Mouse (Mus musculus) thymus, adult 2 months (tissue): Measurements from ENCODE around the gene Zfp579. TPM values are rescaled to one million over a fixed set of nuclear protein-coding genes. Genes with fewer than 3 reads are reported as not detected.

Experiments
- DNase-seq: peaks from one replicate; pipeline ENCODE4 v3.0.0; 2021
- H3K27ac ChIP-seq: fragments of 200-500 bp; 2 replicates; pipeline ENCODE4 v1.5.1; 2012; ENCODE audit warnings: low read length, control low read depth; ENCODE audit not compliant: control insufficient read depth, insufficient read depth
- H3K27me3 ChIP-seq: fragments of 200-500 bp; 2 replicates; pipeline ENCODE4 v1.6.1; 2012; ENCODE audit warnings: mild to moderate bottlenecking, low read length, moderate library complexity, mixed read lengths; ENCODE audit not compliant: control insufficient read depth, insufficient read depth
- H3K36me3 ChIP-seq: fragments of 200-500 bp; 2 replicates; pipeline ENCODE4 v1.6.1; 2012; ENCODE audit warnings: mild to moderate bottlenecking, low read length, moderate library complexity; ENCODE audit not compliant: control insufficient read depth, insufficient read depth
- H3K4me1 ChIP-seq: fragments of 200-500 bp; replicated peaks from 2 replicates; pipeline ENCODE4 v1.6.1; 2012; ENCODE audit warnings: low read length; ENCODE audit not compliant: control insufficient read depth, insufficient read depth
- H3K4me3 ChIP-seq: fragments of 200-500 bp; 2 replicates; pipeline ENCODE4 v1.5.1; 2012; ENCODE audit warnings: mild to moderate bottlenecking, low read length, control low read depth, moderate library complexity; ENCODE audit not compliant: control insufficient read depth, insufficient read depth
- CTCF ChIP-seq: fragments of 200-500 bp; IDR thresholded peaks from 2 replicates; pipeline ENCODE4 v1.5.1; 2012; ENCODE audit warnings: mild to moderate bottlenecking, control low read depth, low read length, moderate library complexity, borderline replicate concordance; ENCODE audit not compliant: control insufficient read depth, poor library complexity, insufficient read depth; ENCODE audit errors: extremely low read depth
- POLR2A ChIP-seq: fragments of 200-500 bp; IDR thresholded peaks from 2 replicates; pipeline ENCODE4 v1.6.1; 2012; ENCODE audit warnings: mild to moderate bottlenecking, low read length, control low read depth, moderate library complexity; ENCODE audit not compliant: control insufficient read depth, poor library complexity, insufficient read depth; ENCODE audit errors: extremely low read depth
- WGBS: fragments of 180-500 bp; shearing (Covaris S2); methylation state at CpG from one replicate; pipeline ENCODE4 v1.1.7; 2018; 5-methylcytosine and 5-hydroxymethylcytosine counted together
- polyA plus RNA-seq: library from polyadenylated mRNA; depleted of rRNA; stranded (reverse); fragments of >200 nt; gene quantifications from 2 replicates; pipeline ENCODE4 v1.2.3, GENCODE M21; 2012

Gene Zfp579
- polyA plus RNA-seq, 1 experiment, result 125 TPM

DNA sequence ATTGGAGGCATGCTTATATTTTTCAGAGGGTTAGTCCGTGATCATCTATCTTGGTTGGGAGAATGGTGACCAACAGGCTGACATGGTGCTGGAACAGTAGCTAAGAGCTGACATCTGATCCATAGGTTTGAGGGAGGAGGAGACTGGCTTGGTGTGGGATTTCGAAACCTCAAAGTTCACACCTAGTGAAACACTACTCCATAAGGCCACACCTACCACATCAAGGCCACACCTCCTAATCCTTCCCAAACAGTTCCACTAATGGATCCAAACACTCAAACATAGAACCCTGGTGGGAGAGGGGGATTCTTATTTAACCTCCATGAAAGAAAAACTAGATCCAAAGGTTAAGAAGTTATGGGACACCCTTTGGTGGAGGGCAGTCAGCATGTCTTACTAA, 21.0 kb upstream of the Zfp579 start:
- Histone ChIP-seq H3K36me3 (peaks cover 8% of the 10 kb centered on the region), H3K4me3 (no peak overlapping the region), H3K27me3 (no peaks in the 10 kb centered on the region), H3K4me1 (peaks cover 10% of the 10 kb centered on the region), H3K27ac (no peak overlapping the region)
- 96% methylated on average over 2 of the region's 2 CpGs for WGBS
- DNase-seq, result no peak
- TF ChIP-seq CTCF (no peak), POLR2A (no peak)

- WGBS, result 41% methylated on average over 3 of the region's 3 CpGs
- TF ChIP-seq CTCF (no peak), POLR2A (no peak)
- DNase-seq, result no peak
Measured at GRCm38 (mm10) chr7:5016057-5016456, 20.1 kb upstream of the Zfp579 start.

GRCm38 (mm10) chr7:5015118-5016001, 19.4 kb upstream of the Zfp579 start, which contains the start of gene Gm44973:
Gene Gm44973, plus strand, starts transcription at chr7:5015496.
- Histone ChIP-seq H3K4me1 (peaks cover 2% of the 10 kb centered on the region; the same call in 1 of the 2 replicates), H3K27ac (peak within 1 kb of the TSS; percentile 96), H3K27me3 (no peaks in the 10 kb centered on the region), H3K4me3 (peak within 1 kb of the TSS; percentile 79), H3K36me3 (peaks cover 23% of the 10 kb centered on the region)
- peak; percentile 95 for DNase-seq
- peak; percentile 34; the same call in 1 of the 2 replicates for TF ChIP-seq POLR2A
- TF ChIP-seq CTCF, result 0 out of 2 replicates have a peak, but pooled peaks have one; percentile 13
- WGBS, result under 1% methylated on average over 74 of the region's 76 CpGs

More at GRCm38 (mm10) chr7:5016057-5016456, 20.1 kb upstream of the Zfp579 start:
- H3K4me3 ChIP-seq, result peak overlapping the region; percentile 67; the same call in 1 of the 2 replicates
- H3K27me3 ChIP-seq, result no peaks in the 10 kb centered on the region
- H3K27ac ChIP-seq, result peak overlapping the region; percentile 56
- H3K4me1 ChIP-seq, result peaks cover 4% of the 10 kb centered on the region
- H3K36me3 ChIP-seq, result peaks cover 16% of the 10 kb centered on the region

DNA sequence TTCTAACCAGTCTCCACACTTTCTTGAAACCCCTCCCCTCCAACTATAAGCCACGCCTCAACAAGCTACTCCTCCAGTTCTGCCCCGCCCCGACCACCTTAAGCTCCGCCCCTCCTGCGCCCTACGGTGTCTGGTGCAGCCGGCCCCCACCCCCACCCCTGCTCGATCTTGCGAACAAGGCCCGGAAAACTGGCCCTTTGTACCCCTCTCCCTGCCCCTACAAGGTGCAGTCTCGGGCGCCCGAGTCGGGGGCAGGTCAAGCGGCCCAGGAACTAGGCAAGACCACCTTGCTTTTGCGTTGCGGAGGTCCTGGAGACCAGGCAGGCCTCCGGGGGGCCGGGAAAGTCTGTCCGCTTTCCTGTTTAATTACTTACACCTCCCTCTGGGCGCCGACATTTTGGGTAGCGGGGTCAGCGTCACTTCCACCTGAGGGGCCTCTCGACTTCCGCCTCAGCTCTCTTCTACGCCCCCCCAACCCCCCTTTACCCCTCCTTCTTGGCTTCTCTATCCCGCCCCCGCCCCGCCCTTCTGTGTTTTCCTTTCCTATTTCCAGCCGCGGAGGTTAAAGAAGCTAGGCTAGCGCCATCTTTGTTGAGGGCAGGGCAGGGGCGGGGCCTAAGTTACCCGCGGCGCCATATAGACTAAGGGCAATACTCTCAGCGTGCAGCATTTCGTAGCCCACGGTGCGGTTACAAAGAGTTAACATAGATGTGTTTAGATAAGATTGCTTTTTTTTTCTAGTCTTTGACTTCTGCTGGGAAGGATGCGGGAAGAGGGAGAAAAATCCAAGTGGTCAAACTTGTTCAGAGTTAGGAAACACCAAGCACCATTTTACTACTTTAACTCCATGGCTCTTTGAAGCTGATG, 18.5 kb upstream of the Zfp579 start, which contains the start of the genes Zfp524 and Fiz1:
Zfp524 (plus strand) TSS at position 165 of the 867 bp plus-strand sequence.
Fiz1 (minus strand) TSS at position 447 of the 867 bp plus-strand sequence.
- H3K4me1 ChIP-seq, result 0 out of 2 replicates have a peak, but pooled peaks cover under 1% of the 10 kb centered on the region
- H3K27ac ChIP-seq, result peak within 1 kb of the TSS; percentile 96
- peak within 1 kb of the TSS; percentile 79 for H3K4me3 ChIP-seq
- H3K36me3 ChIP-seq, result peaks cover 31% of the 10 kb centered on the region
- WGBS, result under 1% methylated on average over 42 of the region's 42 CpGs
- peak; percentile 47; the same call in 1 of the 2 replicates for TF ChIP-seq POLR2A
- peak; percentile 13; the same call in 1 of the 2 replicates for TF ChIP-seq CTCF
- DNase-seq, result peak; percentile 97
- no peaks in the 10 kb centered on the region; the same call in 1 of the 2 replicates for H3K27me3 ChIP-seq

DNA sequence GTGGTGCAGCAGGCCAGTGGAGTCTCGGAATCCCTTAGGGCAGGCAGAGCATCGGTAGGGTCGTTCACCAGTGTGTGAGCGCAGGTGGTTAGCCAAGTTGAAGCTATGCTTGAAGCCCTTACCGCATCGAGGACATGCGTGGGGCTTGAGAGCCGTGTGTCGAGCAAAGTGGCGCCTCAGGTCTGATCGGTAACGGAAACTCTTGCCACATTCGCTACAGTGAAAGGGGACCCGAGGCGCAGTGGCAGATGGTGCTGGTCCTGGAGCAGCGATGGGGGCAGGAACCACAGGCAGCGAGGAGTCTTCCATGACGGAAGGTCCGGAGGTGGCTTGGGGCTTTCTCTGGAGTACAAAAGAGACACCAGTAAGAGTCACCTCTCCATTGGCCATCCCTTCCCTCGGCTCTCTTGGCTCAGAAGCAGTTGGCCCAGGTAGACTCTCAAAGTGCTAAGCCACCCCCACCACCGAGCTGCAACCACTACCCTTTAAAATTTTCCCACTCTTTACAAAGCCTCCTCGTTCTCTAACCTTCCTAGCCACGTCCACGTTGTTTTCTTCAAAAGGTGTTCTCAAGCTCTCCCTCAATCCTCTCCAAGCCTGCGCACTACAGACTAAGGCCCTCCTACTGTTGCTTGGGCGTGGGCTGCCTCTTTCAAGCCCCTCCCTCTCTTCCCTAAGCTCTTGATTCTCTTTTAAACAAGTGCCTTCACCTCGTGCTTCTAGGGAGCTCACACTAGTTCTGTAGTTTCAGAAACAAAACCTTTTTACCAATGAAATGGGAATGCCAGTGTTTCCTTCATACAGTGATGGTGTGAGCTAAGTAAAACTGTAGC, 16.9 kb upstream of the Zfp579 start:
- no peaks in the 10 kb centered on the region for H3K4me1 ChIP-seq
- H3K27me3 ChIP-seq, result no peaks in the 10 kb centered on the region; the same call in 1 of the 2 replicates
- TF ChIP-seq CTCF, result no peak
- no peak for TF ChIP-seq POLR2A
- no peak for DNase-seq
- H3K27ac ChIP-seq, result no peak overlapping the region
- H3K4me3 ChIP-seq, result no peak overlapping the region
- H3K36me3 ChIP-seq, result peaks cover 47% of the 10 kb centered on the region
- 86% methylated on average over 27 of the region's 27 CpGs for WGBS
